28 mouse cellular contexts compared by ENCODE assay signal in genomic region chr9:72496691-72497090, GRCm38 (mm10).
"Had no signal": no experiment of that assay in that cellular context is flagged by ENCODE, and none has a peak within 500 bp of the region (broad histone marks: within the 10 kb centered on the region; RNA-seq: fewer than 3 reads in every experiment).

No protein-coding gene starts in this region.

- H3K9ac ChIP-seq: heart, embryonic 13.5 days; heart, embryonic 15.5 days; hindbrain, embryonic 13.5 days; hindbrain, embryonic 15.5 days; kidney, embryonic 15.5 days; limb, embryonic 12.5 days; liver, embryonic 13.5 days; liver, embryonic 15.5 days; liver, postnatal 0 days had no signal

- H3K4me2 ChIP-seq: heart, embryonic 11.5 days; heart, embryonic 13.5 days; heart, embryonic 15.5 days; hindbrain, embryonic 13.5 days; hindbrain, embryonic 15.5 days; kidney, embryonic 15.5 days; limb, embryonic 12.5 days; liver, embryonic 11.5 days; liver, embryonic 13.5 days; liver, embryonic 15.5 days had no signal

- H3K27me3 ChIP-seq: heart, embryonic 13.5 days; heart, embryonic 15.5 days; hindbrain, embryonic 13.5 days; hindbrain, embryonic 15.5 days; kidney, embryonic 15.5 days; limb, embryonic 12.5 days; liver, embryonic 13.5 days had no signal

- DNase-seq: gastrocnemius, postnatal 14 days; gastrocnemius, postnatal 36 days; heart, adult 11 months; heart, adult 2 months; heart, postnatal 14 days; heart, postnatal 36 days; kidney, adult 11 months; kidney, adult 2 months; kidney, adult 9 months; kidney, postnatal 14 days; kidney, postnatal 36 days; layer of hippocampus, postnatal 36 days; liver; liver, embryonic 13.5 days; liver, postnatal 0 days had no signal

- H3K9me3 ChIP-seq: heart, embryonic 13.5 days; heart, embryonic 15.5 days; hindbrain, embryonic 13.5 days; hindbrain, embryonic 15.5 days; kidney, embryonic 15.5 days; limb, embryonic 10.5 days; limb, embryonic 12.5 days; liver, embryonic 13.5 days; liver, embryonic 15.5 days had no signal

- H3K36me3 ChIP-seq: heart, embryonic 13.5 days; heart, embryonic 15.5 days; hindbrain, embryonic 13.5 days; hindbrain, embryonic 15.5 days; kidney, embryonic 15.5 days; limb, embryonic 10.5 days; limb, embryonic 12.5 days; liver, embryonic 13.5 days; liver, embryonic 15.5 days had no signal

- H3K4me3 ChIP-seq: heart, adult 2 months; heart, embryonic 13.5 days; heart, embryonic 15.5 days; hindbrain, embryonic 13.5 days; hindbrain, embryonic 15.5 days; kidney, embryonic 15.5 days; limb, embryonic 10.5 days; limb, embryonic 12.5 days; liver, embryonic 13.5 days; liver, embryonic 15.5 days had no signal

- ATAC-seq: hindbrain, postnatal 0 days; intestine, embryonic 16.5 days; liver, postnatal 0 days had no signal

- H3K27ac ChIP-seq: heart, adult 2 months; heart, embryonic 13.5 days; heart, embryonic 15.5 days; hindbrain, embryonic 13.5 days; hindbrain, embryonic 15.5 days; hindbrain, postnatal 0 days; kidney, embryonic 15.5 days; kidney, postnatal 0 days; limb, embryonic 10.5 days; limb, embryonic 12.5 days; liver, embryonic 13.5 days; liver, embryonic 15.5 days had no signal
